Mouse (Mus musculus) lung, postnatal 0 days (tissue): ENCODE data around the gene Hoxa9. TPM values are rescaled to one million over a fixed set of nuclear protein-coding genes. Genes with fewer than 3 reads are reported as not detected.

Source experiments
- ATAC-seq: fragments of 200-750 bp; cut with Nextera tagmentation; 2 replicates; pipeline ENCODE4 v1.8.0; 2017; ENCODE audit warnings: moderate library complexity
- DNase-seq: peaks from one replicate; pipeline ENCODE4 v3.0.0-alpha.2; 2016; ENCODE audit warnings: low spot score
- H3K27ac ChIP-seq: fragments of 300-500 bp; sonication (generic); 2 replicates; pipeline ENCODE4 v1.5.1; 2014; ENCODE audit warnings: antibody characterized with exemption, mild to moderate bottlenecking, low read length, mixed read lengths
- H3K27me3 ChIP-seq: fragments of 300-500 bp; sonication (generic); replicated peaks from 2 replicates; pipeline ENCODE4 v1.6.1; 2014; ENCODE audit warnings: low read length, mixed read lengths; ENCODE audit not compliant: insufficient read depth
- H3K36me3 ChIP-seq: fragments of 300-500 bp; sonication (generic); 2 replicates; pipeline ENCODE4 v1.6.1; 2014; ENCODE audit warnings: low read length, mixed read lengths; ENCODE audit not compliant: insufficient read depth
- H3K4me1 ChIP-seq: fragments of 300-500 bp; sonication (generic); 2 replicates; pipeline ENCODE4 v1.6.1; 2014; ENCODE audit warnings: antibody characterized with exemption, low read depth, low read length, mixed read lengths; ENCODE audit not compliant: insufficient read depth
- H3K4me2 ChIP-seq: fragments of 300-500 bp; sonication (generic); replicated peaks from 2 replicates; pipeline ENCODE4 v1.6.1; 2014; ENCODE audit warnings: low read depth, mild to moderate bottlenecking, low read length, moderate library complexity, mixed read lengths
- H3K4me3 ChIP-seq: fragments of 300-500 bp; sonication (generic); 2 replicates; pipeline ENCODE4 v1.5.1; 2014; ENCODE audit warnings: low read depth, low read length
- H3K9ac ChIP-seq: fragments of 300-500 bp; sonication (generic); replicated peaks from 2 replicates; pipeline ENCODE4 v1.6.1; 2014; ENCODE audit warnings: low read depth, mild to moderate bottlenecking
- H3K9me3 ChIP-seq: fragments of 300-500 bp; sonication (generic); 2 replicates; pipeline ENCODE4 v1.6.1; 2016; ENCODE audit warnings: low read length, mixed read lengths
- CTCF ChIP-seq: IDR thresholded peaks from 2 replicates; pipeline ENCODE4 v1.5.1; 2016; ENCODE audit warnings: antibody characterized with exemption, mild to moderate bottlenecking
- EP300 ChIP-seq: IDR thresholded peaks from 2 replicates; pipeline ENCODE4 v1.6.1; 2016; ENCODE audit warnings: antibody characterized with exemption, mild to moderate bottlenecking, control low read depth
- WGBS: fragments of 180-500 bp; shearing (Covaris S2); extraction: QIAGEN DNeasy Blood & Tissue Kit; methylation state at CpG from one replicate; pipeline ENCODE4 v1.1.7; 2014; 5-methylcytosine and 5-hydroxymethylcytosine counted together
- polyA plus RNA-seq: library from polyadenylated mRNA; unstranded; fragments of >200 nt; fragmentation: Nextera tagmentation; extraction: Ambion mirVana; gene quantifications from 2 replicates; pipeline ENCODE4 v1.2.1, GENCODE M21; 2015

Hoxa9 gene
- polyA plus RNA-seq, 1 experiment from 2014 or later, result 0.06 TPM

GRCm38 (mm10) chr6:52208868-52209684 is 21.8 kb downstream of the Hoxa9 start:
- ATAC-seq (no peak), DNase-seq (no peak)
- 28% methylated on average over 16 of the region's 18 CpGs for WGBS
- TF ChIP-seq EP300 (no peak), CTCF (no peak)
- no peaks in the 10 kb centered on the region for H3K9me3 ChIP-seq
- H3K4me1 ChIP-seq, result peaks cover 3% of the 10 kb centered on the region; the same call in 1 of the 2 replicates
- H3K4me2 ChIP-seq, result peak overlapping the region; percentile 75
- H3K9ac ChIP-seq, result 0 out of 2 replicates have a peak overlapping the region, but pooled peaks have one; percentile 27
- peaks cover 56% of the 10 kb centered on the region for H3K27me3 ChIP-seq
- H3K4me3 ChIP-seq, result peak overlapping the region; percentile 40
- no peaks in the 10 kb centered on the region for H3K36me3 ChIP-seq
- H3K27ac ChIP-seq, result peak overlapping the region; percentile 59

- Histone ChIP-seq H3K4me1 (peaks cover 3% of the 10 kb centered on the region; the same call in 1 of the 2 replicates), H3K4me2 (peak within 1 kb of the TSS; percentile 75), H3K9me3 (no peaks in the 10 kb centered on the region), H3K27me3 (peaks cover 53% of the 10 kb centered on the region), H3K9ac (0 out of 2 replicates have a peak within 1 kb of the TSS, but pooled peaks have one; percentile 27), H3K4me3 (peak within 1 kb of the TSS; percentile 40), H3K27ac (peak within 1 kb of the TSS; percentile 59), H3K36me3 (no peaks in the 10 kb centered on the region)
- no peak for DNase-seq
- no peak for ATAC-seq
- 4% methylated on average over 45 of the region's 47 CpGs for WGBS
- TF ChIP-seq EP300 (no peak), CTCF (no peak)
Observed at GRCm38 (mm10) chr6:52208072-52208867, 22.6 kb downstream of the Hoxa9 start, which contains the start of gene Hoxa6. Gene Hoxa6, minus strand, starts transcription at chr6:52208722.

- ATAC-seq (no peak), DNase-seq (no peak)
- Histone ChIP-seq H3K27ac (0 out of 2 replicates have a peak overlapping the region, but pooled peaks have one; percentile 59), H3K4me2 (peak overlapping the region; percentile 75), H3K9ac (no peak overlapping the region), H3K27me3 (peaks cover 47% of the 10 kb centered on the region; the same call in 1 of the 2 replicates), H3K36me3 (no peaks in the 10 kb centered on the region), H3K4me1 (peaks cover 3% of the 10 kb centered on the region; the same call in 1 of the 2 replicates), H3K4me3 (peak overlapping the region; percentile 1; the same call in 1 of the 2 replicates), H3K9me3 (no peaks in the 10 kb centered on the region)
- TF ChIP-seq EP300 (no peak), CTCF (no peak)
Observed at GRCm38 (mm10) chr6:52207684-52207976, 23.3 kb downstream of the Hoxa9 start.

- Histone ChIP-seq H3K4me3 (peak overlapping the region; percentile 1; the same call in 1 of the 2 replicates), H3K4me1 (no peaks in the 10 kb centered on the region; the same call in 1 of the 2 replicates), H3K9me3 (no peaks in the 10 kb centered on the region), H3K4me2 (peak overlapping the region; percentile 55), H3K27ac (0 out of 2 replicates have a peak overlapping the region, but pooled peaks have one; percentile 59), H3K9ac (no peak overlapping the region), H3K27me3 (peaks cover 46% of the 10 kb centered on the region; the same call in 1 of the 2 replicates), H3K36me3 (no peaks in the 10 kb centered on the region)
- DNase-seq (no peak), ATAC-seq (no peak)
- WGBS, result 34% methylated on average over 4 of the region's 4 CpGs
- TF ChIP-seq CTCF (no peak), EP300 (no peak)
Observed at GRCm38 (mm10) chr6:52206882-52207683, 23.8 kb downstream of the Hoxa9 start.

- Histone ChIP-seq H3K9ac (peak overlapping the region; percentile 26), H3K4me1 (no peaks in the 10 kb centered on the region; the same call in 1 of the 2 replicates), H3K36me3 (no peaks in the 10 kb centered on the region), H3K4me2 (peak overlapping the region; percentile 55), H3K4me3 (peak overlapping the region; percentile 12; the same call in 1 of the 2 replicates), H3K27ac (peak overlapping the region; percentile 60), H3K27me3 (peaks cover 37% of the 10 kb centered on the region; the same call in 1 of the 2 replicates), H3K9me3 (no peaks in the 10 kb centered on the region)
- ATAC-seq (no peak), DNase-seq (no peak)
- TF ChIP-seq EP300, result no peak
- no peak for TF ChIP-seq CTCF
- 23% methylated on average over 55 of the region's 55 CpGs for WGBS
Observed at GRCm38 (mm10) chr6:52205638-52206621, 25.0 kb downstream of the Hoxa9 start.
